Mouse (Mus musculus) spleen, postnatal 14 days (tissue): ENCODE results near the gene Klhl7.

ENCODE experiments used
- DNase-seq, 2 experiments: peaks; one replicate each; pipeline ENCODE4 v3.0.0; 2021 to 2022; ENCODE audit warnings: low spot score in 2 of 2

Klhl7 gene

GRCm38 (mm10) chr5:24172092-24172491, 71.7 kb downstream of the Klhl7 start:
- no peak for DNase-seq

GRCm38 (mm10) chr5:24181514-24182295, 81.3 kb downstream of the Klhl7 start:
- no peak for DNase-seq

GRCm38 (mm10) chr5:24182296-24182734, 81.9 kb downstream of the Klhl7 start:
- no peak for DNase-seq

- DNase-seq = no peak
Observed at GRCm38 (mm10) chr5:24183096-24183495, 82.7 kb downstream of the Klhl7 start.

- no peak for DNase-seq
Observed at GRCm38 (mm10) chr5:24184011-24184410, 83.6 kb downstream of the Klhl7 start.

- no peak for DNase-seq
Observed at GRCm38 (mm10) chr5:24188476-24188875, 88.1 kb downstream of the Klhl7 start.

- no peak for DNase-seq
Observed at GRCm38 (mm10) chr5:24191821-24192220, 91.4 kb downstream of the Klhl7 start.

GRCm38 (mm10) chr5:24201006-24201405, 100.6 kb downstream of the Klhl7 start:
- no peak for DNase-seq

- DNase-seq = no peak
Observed at GRCm38 (mm10) chr5:24202492-24202891, 102.1 kb downstream of the Klhl7 start.

GRCm38 (mm10) chr5:24203266-24203665, 102.9 kb downstream of the Klhl7 start:
- no peak for DNase-seq

GRCm38 (mm10) chr5:24207965-24208364, 107.6 kb downstream of the Klhl7 start:
- DNase-seq = no peak

GRCm38 (mm10) chr5:24208505-24208904, 108.1 kb downstream of the Klhl7 start:
- no peak for DNase-seq
